Mouse (Mus musculus): ENCODE results near the gene Copz2.
"Not testable (repeated sequence)": the region's sequence is repeated elsewhere in the genome, so short reads cannot be mapped to it uniquely, and the experiment has no call there.

Copz2 gene

GRCm38 (mm10) chr11:96827917-96828316 is 21.8 kb upstream of the Copz2 start:
- in situ Hi-C loops (cut with MboI, MseI): loop anchor here (10.0 kb wide), 1 partner anchor 1367 kb away; the partner anchor contains the start of gene Med1

- in situ Hi-C loops (cut with MboI, MseI): loop anchor here (10.0 kb wide), 1 partner anchor 1366 kb away; the partner anchor contains the start of gene Med1
Measured at GRCm38 (mm10) chr11:96828881-96829280, 20.8 kb upstream of the Copz2 start.

GRCm38 (mm10) chr11:96829403-96829812 is 20.3 kb upstream of the Copz2 start:
- in situ Hi-C loops (cut with MboI, MseI): loop anchor here (10.0 kb wide), 1 partner anchor 1365 kb away; the partner anchor contains the start of gene Med1

GRCm38 (mm10) chr11:96829813-96830538 is 19.7 kb upstream of the Copz2 start, which contains the start of gene Nfe2l1:
TSS of gene Nfe2l1 (minus strand) at chr11:96829968.
- in situ Hi-C loops (cut with MboI, MseI): loop anchor here (10.0 kb wide), 2 partner anchors 1245 to 1365 kb away; partner anchors contain the start of genes Med1 and Ngfr

GRCm38 (mm10) chr11:96830539-96831216 is 19.0 kb upstream of the Copz2 start:
- in situ Hi-C loops (cut with MboI, MseI): loop anchor here (10.0 kb wide), 1 partner anchor 1246 kb away; the partner anchor contains the start of gene Ngfr

- in situ Hi-C loops (cut with MboI, MseI): loop anchor here (10.0 kb wide), 1 partner anchor 1247 kb away; the partner anchor contains the start of gene Ngfr
Measured at GRCm38 (mm10) chr11:96831516-96831915, 18.2 kb upstream of the Copz2 start.

- in situ Hi-C loops (cut with MboI, MseI): loop anchor here (10.0 kb wide), 1 partner anchor 1248 kb away; the partner anchor contains the start of gene Ngfr
Measured at GRCm38 (mm10) chr11:96832541-96832940, 17.1 kb upstream of the Copz2 start.

GRCm38 (mm10) chr11:96832973-96833372 is 16.7 kb upstream of the Copz2 start:
- in situ Hi-C loops (cut with MboI, MseI): loop anchor here (10.0 kb wide), 1 partner anchor 1248 kb away; the partner anchor contains the start of gene Ngfr

GRCm38 (mm10) chr11:96834127-96834526 is 15.5 kb upstream of the Copz2 start:
- in situ Hi-C loops (cut with MboI, MseI): loop anchor here (10.0 kb wide), 1 partner anchor 1249 kb away; the partner anchor contains the start of gene Ngfr

GRCm38 (mm10) chr11:96837298-96837697 is 12.4 kb upstream of the Copz2 start:
- in situ Hi-C loops (cut with MboI, MseI): loop anchor here (10.0 kb wide), 1 partner anchor 1252 kb away; the partner anchor contains the start of gene Ngfr

- in situ Hi-C loops (cut with MboI, MseI): loop anchor here (10.0 kb wide), 1 partner anchor 1254 kb away; the partner anchor contains the start of gene Ngfr
Measured at GRCm38 (mm10) chr11:96838341-96838740, 11.3 kb upstream of the Copz2 start.

GRCm38 (mm10) chr11:96839428-96839827 is 10.2 kb upstream of the Copz2 start:
- in situ Hi-C loops (cut with MboI, MseI): loop anchor here (10.0 kb wide), 1 partner anchor 1255 kb away; the partner anchor contains the start of gene Ngfr

- in situ Hi-C loops (cut with MboI, MseI): loop anchor here (10.0 kb wide), 1 partner anchor 1255 kb away; the partner anchor contains the start of gene Ngfr
Measured at GRCm38 (mm10) chr11:96839877-96840276, 9.8 kb upstream of the Copz2 start.

GRCm38 (mm10) chr11:96840290-96840689 is 9.4 kb upstream of the Copz2 start:
- in situ Hi-C loops (cut with MboI, MseI): no loop called here

- in situ Hi-C loops (cut with MboI, MseI): no loop called here
Measured at GRCm38 (mm10) chr11:96843627-96844026, 6.0 kb upstream of the Copz2 start.

GRCm38 (mm10) chr11:96847240-96847639 is 2.4 kb upstream of the Copz2 start:
- in situ Hi-C loops (cut with MboI, MseI): no loop called here

- in situ Hi-C loops (cut with MboI, MseI): no loop called here
Measured at GRCm38 (mm10) chr11:96848694-96849093, 976 bp upstream of the Copz2 start.

- in situ Hi-C loops (cut with MboI, MseI): not testable (repeated sequence)
Measured at GRCm38 (mm10) chr11:96849145-96849544, 525 bp upstream of the Copz2 start.

- in situ Hi-C loops (cut with MboI, MseI): loop anchor here (10.0 to 25.0 kb wide), 2 partner anchors 295 to 563 kb away; partner anchors contain the start of gene Hoxb6
Measured at GRCm38 (mm10) chr11:96857446-96857845, 7.8 kb downstream of the Copz2 start.

- in situ Hi-C loops (cut with MboI, MseI): loop anchor here (10.0 to 25.0 kb wide), 3 partner anchors 105 to 565 kb away; partner anchors contain the start of gene Hoxb6
Measured at GRCm38 (mm10) chr11:96859635-96860034, 10.0 kb downstream of the Copz2 start.

GRCm38 (mm10) chr11:96860564-96860963 is 10.9 kb downstream of the Copz2 start:
- in situ Hi-C loops (cut with MboI, MseI): loop anchor here (10.0 to 25.0 kb wide), 2 partner anchors 106 to 298 kb away; no protein-coding TSS in a partner anchor
